Mouse (Mus musculus): Measurements from ENCODE around the gene Egfem1. TPM values are rescaled to one million over a fixed set of nuclear protein-coding genes. Genes with fewer than 3 reads are reported as not detected.

Egfem1 gene
- polyA plus RNA-seq, 1 experiment from 2014 or later: 7.7 TPM

DNA sequence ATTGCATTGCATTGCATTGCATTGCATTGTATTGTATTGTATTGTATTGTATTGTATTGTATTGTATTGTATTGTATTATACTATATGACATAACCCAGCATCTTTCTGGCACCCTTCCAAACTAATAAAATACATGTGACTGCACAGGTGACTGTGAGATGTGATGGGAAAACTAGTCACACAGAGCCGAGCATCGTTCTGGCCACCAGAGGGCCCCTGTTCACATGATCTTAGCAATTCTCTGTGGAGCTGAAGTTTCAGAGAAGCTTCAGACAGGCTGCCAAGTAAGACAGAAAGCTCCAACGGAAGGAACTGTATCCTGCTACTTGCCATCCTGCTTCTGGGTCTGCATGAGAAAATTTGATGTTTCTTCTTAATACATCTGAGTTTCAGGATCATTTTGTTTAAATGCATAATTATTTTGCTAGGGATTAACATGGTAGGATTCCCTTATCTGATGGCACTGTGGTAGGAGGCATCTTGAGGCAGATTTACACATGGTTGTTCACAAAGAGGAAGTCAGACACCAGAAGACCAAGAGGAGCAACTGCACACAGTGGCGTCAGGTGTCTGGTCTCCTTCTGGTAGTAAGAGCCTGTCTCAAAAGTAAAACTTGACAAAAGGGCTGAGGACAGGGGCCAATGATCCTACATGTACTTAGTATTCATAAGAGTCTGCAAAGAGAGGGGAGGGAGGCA is 648.4 kb downstream of the Egfem1 start:
- no peak overlapping the region for H3K9ac ChIP-seq (replicated peaks; ENCODE audit: low read length)
- WGBS: 22% methylated on average over 4 of the region's 4 CpGs
- no peak overlapping the region for H3K4me2 ChIP-seq (ENCODE audit: low read length)
- no peaks in the 10 kb centered on the region for H3K9me3 ChIP-seq (ENCODE audit: control insufficient read depth, low read length)
- H3K4me1 ChIP-seq (ENCODE audit: control insufficient read depth, insufficient read depth, low read length): no peaks in the 10 kb centered on the region
- no peaks in the 10 kb centered on the region for H3K27me3 ChIP-seq (ENCODE audit: control insufficient read depth, insufficient read depth, low read length)
- H3K27ac ChIP-seq (replicated peaks; ENCODE audit: low read depth, low read length): no peak overlapping the region
- no peak overlapping the region for H3K4me3 ChIP-seq (replicated peaks; ENCODE audit: low read depth, low read length)
- DNase-seq (peak; percentile 80), ATAC-seq (ENCODE audit: low FRiP score, low TSS enrichment) (no peak)
- no peaks in the 10 kb centered on the region for H3K36me3 ChIP-seq (ENCODE audit: control insufficient read depth, insufficient read depth, low read length)

DNA sequence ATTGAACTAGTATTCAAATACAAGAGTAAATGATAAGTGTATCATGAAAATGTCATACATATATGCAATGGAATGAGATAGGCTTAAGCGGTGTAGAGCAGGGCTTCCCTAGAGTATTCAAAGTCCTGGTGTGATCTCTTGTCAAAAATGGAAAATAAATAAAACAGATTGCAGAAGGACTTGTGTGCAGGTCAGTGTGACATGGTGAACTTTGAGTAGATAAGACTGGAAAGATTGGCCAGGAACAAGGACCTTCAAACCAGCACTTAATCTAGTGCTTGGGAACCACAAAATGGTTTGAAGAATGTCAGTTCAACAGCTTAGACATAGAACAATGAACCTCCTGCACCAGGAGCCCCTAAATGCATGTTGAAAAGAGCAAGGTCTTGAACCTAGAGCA is 649.7 kb downstream of the Egfem1 start:
- Histone ChIP-seq H3K27ac (replicated peaks; ENCODE audit: low read depth, low read length) (no peak overlapping the region), H3K9ac (replicated peaks; ENCODE audit: low read length) (no peak overlapping the region), H3K36me3 (ENCODE audit: control insufficient read depth, insufficient read depth, low read length) (no peaks in the 10 kb centered on the region), H3K27me3 (ENCODE audit: control insufficient read depth, insufficient read depth, low read length) (no peaks in the 10 kb centered on the region), H3K4me3 (replicated peaks; ENCODE audit: low read depth, low read length) (no peak overlapping the region), H3K4me2 (ENCODE audit: low read length) (no peak overlapping the region), H3K9me3 (ENCODE audit: control insufficient read depth, low read length) (no peaks in the 10 kb centered on the region), H3K4me1 (ENCODE audit: control insufficient read depth, insufficient read depth, low read length) (no peaks in the 10 kb centered on the region)
- DNase-seq (no peak), ATAC-seq (ENCODE audit: low FRiP score, low TSS enrichment) (no peak)
- 92% methylated on average over 1 of the region's 1 CpGs for WGBS

DNA sequence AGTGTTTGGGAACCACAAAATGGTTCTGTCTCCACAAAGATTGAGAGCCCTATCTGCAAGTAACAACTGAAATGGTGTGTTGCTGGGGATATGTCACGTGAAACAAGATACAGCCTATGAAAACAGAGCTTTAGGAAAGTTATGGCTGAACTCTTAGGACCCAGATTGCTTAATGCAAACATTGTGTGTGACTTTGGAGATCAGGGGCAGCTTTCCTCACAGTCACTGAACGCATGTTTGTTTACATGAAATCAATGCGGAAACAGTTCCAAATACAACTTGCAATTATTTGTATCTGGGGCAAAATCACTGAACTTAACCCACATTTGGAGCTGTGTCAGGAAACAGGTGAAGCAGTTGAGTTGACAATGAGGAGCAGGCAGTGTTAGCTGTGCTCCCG is 650.8 kb downstream of the Egfem1 start:
- no peak overlapping the region for H3K9ac ChIP-seq (replicated peaks; ENCODE audit: low read length)
- no peak for ATAC-seq (ENCODE audit: low FRiP score, low TSS enrichment)
- 87% methylated on average over 4 of the region's 4 CpGs for WGBS
- H3K27ac ChIP-seq (replicated peaks; ENCODE audit: low read depth, low read length): no peak overlapping the region
- H3K36me3 ChIP-seq (ENCODE audit: control insufficient read depth, insufficient read depth, low read length): no peaks in the 10 kb centered on the region
- no peak for DNase-seq
- no peaks in the 10 kb centered on the region for H3K27me3 ChIP-seq (ENCODE audit: control insufficient read depth, insufficient read depth, low read length)
- no peaks in the 10 kb centered on the region for H3K9me3 ChIP-seq (ENCODE audit: control insufficient read depth, low read length)
- no peaks in the 10 kb centered on the region for H3K4me1 ChIP-seq (ENCODE audit: control insufficient read depth, insufficient read depth, low read length)
- H3K4me2 ChIP-seq (ENCODE audit: low read length): no peak overlapping the region
- no peak overlapping the region for H3K4me3 ChIP-seq (replicated peaks; ENCODE audit: low read depth, low read length)

DNA sequence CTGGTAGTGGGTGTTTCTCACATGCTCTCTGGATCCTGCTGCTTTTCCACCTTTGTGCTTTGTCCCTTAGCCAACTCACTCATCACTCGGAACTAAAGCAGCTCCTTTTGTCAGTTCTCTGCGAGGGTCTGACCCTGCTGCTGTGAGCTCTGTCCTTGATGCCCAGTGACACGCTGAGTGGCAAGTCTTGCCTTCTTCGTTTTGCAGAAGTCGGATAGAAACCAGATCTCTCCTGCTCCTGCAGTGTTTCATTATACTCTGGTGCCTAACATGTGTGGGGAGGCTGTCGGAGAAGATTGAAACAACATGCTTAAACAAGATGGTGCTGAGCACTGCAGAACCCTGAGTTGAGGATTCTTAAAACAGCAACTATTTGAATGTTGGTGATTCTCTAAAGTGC is 652.4 kb downstream of the Egfem1 start:
- WGBS: 34% methylated on average over 6 of the region's 6 CpGs
- H3K4me2 ChIP-seq (ENCODE audit: low read length): no peak overlapping the region
- H3K4me3 ChIP-seq (replicated peaks; ENCODE audit: low read depth, low read length): no peak overlapping the region
- H3K4me1 ChIP-seq (ENCODE audit: control insufficient read depth, insufficient read depth, low read length): no peaks in the 10 kb centered on the region
- ATAC-seq (ENCODE audit: low FRiP score, low TSS enrichment) (no peak), DNase-seq (no peak)
- no peaks in the 10 kb centered on the region for H3K9me3 ChIP-seq (ENCODE audit: control insufficient read depth, low read length)
- no peaks in the 10 kb centered on the region for H3K27me3 ChIP-seq (ENCODE audit: control insufficient read depth, insufficient read depth, low read length)
- H3K36me3 ChIP-seq (ENCODE audit: control insufficient read depth, insufficient read depth, low read length): no peaks in the 10 kb centered on the region
- H3K27ac ChIP-seq (replicated peaks; ENCODE audit: low read depth, low read length): no peak overlapping the region
- no peak overlapping the region for H3K9ac ChIP-seq (replicated peaks; ENCODE audit: low read length)

DNA sequence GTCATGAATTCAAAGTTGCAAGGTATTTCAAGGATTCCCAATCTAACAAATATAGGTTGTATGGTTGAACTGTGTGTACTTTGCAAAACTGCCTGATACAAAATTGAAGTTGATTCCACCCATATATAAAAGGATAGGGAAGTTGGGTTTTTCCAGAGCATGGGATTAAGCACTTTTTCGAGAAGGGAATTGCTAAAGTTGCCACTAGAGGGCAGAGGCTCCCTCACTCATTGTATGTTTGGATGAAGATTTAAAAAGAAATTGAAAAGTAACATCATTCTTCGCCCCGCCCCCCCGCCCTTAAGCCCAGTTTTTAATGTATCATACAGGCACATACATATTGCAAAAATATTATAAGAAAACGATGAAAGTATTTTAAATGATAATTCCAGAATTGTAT is 657.5 kb downstream of the Egfem1 start:
- no peak for ATAC-seq (ENCODE audit: low FRiP score, low TSS enrichment)
- peak; percentile 78 for DNase-seq
- H3K36me3 ChIP-seq (ENCODE audit: control insufficient read depth, insufficient read depth, low read length): no peaks in the 10 kb centered on the region
- H3K4me2 ChIP-seq (ENCODE audit: low read length): no peak overlapping the region
- WGBS: 31% methylated on average over 5 of the region's 5 CpGs
- no peaks in the 10 kb centered on the region for H3K4me1 ChIP-seq (ENCODE audit: control insufficient read depth, insufficient read depth, low read length)
- no peak overlapping the region for H3K9ac ChIP-seq (replicated peaks; ENCODE audit: low read length)
- H3K27me3 ChIP-seq (ENCODE audit: control insufficient read depth, insufficient read depth, low read length): no peaks in the 10 kb centered on the region
- H3K27ac ChIP-seq (replicated peaks; ENCODE audit: low read depth, low read length): no peak overlapping the region
- no peaks in the 10 kb centered on the region for H3K9me3 ChIP-seq (ENCODE audit: control insufficient read depth, low read length)
- no peak overlapping the region for H3K4me3 ChIP-seq (replicated peaks; ENCODE audit: low read depth, low read length)

MicroRNAs encoded within 50 kb of the gene (microRNA counts, 519-probe panel; counts per million panel counts)
- microRNA mmu-miR-551b: 3,676 counts per million, percentile 19 among the panel's probes with 10 or more counts

Small RNA genes lying within 50 kb of the gene (microRNA-seq; reads per million reads assigned to microRNA genes)
- gene Mir21b (not detected), gene Mir551b (70.8 reads per million, percentile 52 among the genes with 10 or more reads in this experiment)

Other genes with a start within 250 kb of the Egfem1 start
- gene Gm1527, start 189.4 kb upstream of the Egfem1 start, polyA plus RNA-seq (2014; fragmentation: Nextera tagmentation; extraction: Ambion mirVana): not detected in 2 replicates